Mouse (Mus musculus) stomach, embryonic 15.5 days (tissue): ENCODE measurements around the gene Ptprn2. TPM values are rescaled to one million over a fixed set of nuclear protein-coding genes. Genes with fewer than 3 reads are reported as not detected.

Experiments
- ATAC-seq: fragments of 200-750 bp; cut with Nextera tagmentation; 2 replicates; pipeline ENCODE4 v1.8.0; 2017; ENCODE audit warnings: low read depth, moderate number of reproducible peaks, moderate TSS enrichment; ENCODE audit not compliant: insufficient read depth, low FRiP score
- H3K27ac ChIP-seq: fragments of 300-500 bp; sonication (generic); 2 replicates; pipeline ENCODE4 v1.5.1; 2015; ENCODE audit warnings: mild to moderate bottlenecking, inconsistent platforms
- H3K27me3 ChIP-seq: fragments of 300-500 bp; sonication (generic); replicated peaks from 2 replicates; pipeline ENCODE4 v1.6.1; 2015; ENCODE audit warnings: inconsistent platforms
- H3K36me3 ChIP-seq: fragments of 300-500 bp; sonication (generic); 2 replicates; pipeline ENCODE4 v1.6.1; 2015; ENCODE audit warnings: inconsistent platforms
- H3K4me1 ChIP-seq: fragments of 300-500 bp; sonication (generic); 2 replicates; pipeline ENCODE4 v1.6.1; 2015; ENCODE audit warnings: inconsistent platforms
- H3K4me2 ChIP-seq: fragments of 300-500 bp; sonication (generic); 2 replicates; pipeline ENCODE4 v1.6.1; 2015; ENCODE audit warnings: mild to moderate bottlenecking, inconsistent platforms
- H3K4me3 ChIP-seq: fragments of 300-500 bp; sonication (generic); replicated peaks from 2 replicates; pipeline ENCODE4 v1.5.1; 2015; ENCODE audit warnings: inconsistent platforms
- H3K9ac ChIP-seq: fragments of 300-500 bp; sonication (generic); 2 replicates; pipeline ENCODE4 v1.6.1; 2015; ENCODE audit warnings: inconsistent platforms
- H3K9me3 ChIP-seq: fragments of 300-500 bp; sonication (generic); 2 replicates; pipeline ENCODE4 v1.6.1; 2016; ENCODE audit warnings: inconsistent platforms
- WGBS: fragments of 180-500 bp; shearing (Covaris S2); methylation state at CpG from one replicate; pipeline ENCODE4 v1.1.7; 2015; 5-methylcytosine and 5-hydroxymethylcytosine counted together
- polyA plus RNA-seq: library from polyadenylated mRNA; unstranded; fragments of >200 nt; fragmentation: Nextera tagmentation; extraction: Ambion mirVana; gene quantifications from 2 replicates; pipeline ENCODE4 v1.2.1, GENCODE M21; 2015

Gene Ptprn2
- 3.7 and 4.7 TPM in 2 replicates for polyA plus RNA-seq

GRCm38 (mm10) chr12:116485591-116486403 lies at the start of gene Ptprn2:
Gene Ptprn2 (plus strand): TSS chr12:116485720.
- Histone ChIP-seq H3K9ac (no peak within 1 kb of the TSS), H3K36me3 (no peaks in the 10 kb centered on the region), H3K4me2 (peak within 1 kb of the TSS; percentile 99), H3K9me3 (no peaks in the 10 kb centered on the region), H3K4me1 (0 out of 2 replicates have a peak, but pooled peaks cover 9% of the 10 kb centered on the region), H3K4me3 (peak within 1 kb of the TSS; percentile 62), H3K27ac (peak within 1 kb of the TSS; percentile 64; the same call in 1 of the 2 replicates), H3K27me3 (peaks cover 7% of the 10 kb centered on the region; the same call in 1 of the 2 replicates)
- peak; percentile 86 for ATAC-seq
- WGBS = under 1% methylated on average over 73 of the region's 86 CpGs

GRCm38 (mm10) chr12:116436125-116436524 lies 49.4 kb upstream of the Ptprn2 start:
- H3K9me3 ChIP-seq = no peaks in the 10 kb centered on the region
- WGBS = 87% methylated on average over 3 of the region's 3 CpGs
- no peaks in the 10 kb centered on the region for H3K4me1 ChIP-seq
- no peak overlapping the region for H3K4me2 ChIP-seq
- H3K4me3 ChIP-seq = no peak overlapping the region
- no peak overlapping the region for H3K27ac ChIP-seq
- peaks cover 26% of the 10 kb centered on the region for H3K36me3 ChIP-seq
- no peak for ATAC-seq
- no peak overlapping the region for H3K9ac ChIP-seq
- H3K27me3 ChIP-seq = no peaks in the 10 kb centered on the region

GRCm38 (mm10) chr12:116438591-116438990 lies 46.9 kb upstream of the Ptprn2 start:
- no peak for ATAC-seq

GRCm38 (mm10) chr12:116442184-116442583 lies 43.3 kb upstream of the Ptprn2 start:
- H3K27me3 ChIP-seq = no peaks in the 10 kb centered on the region
- H3K9ac ChIP-seq = no peak overlapping the region
- ATAC-seq = no peak
- no peak overlapping the region for H3K4me3 ChIP-seq
- no peak overlapping the region for H3K27ac ChIP-seq
- WGBS = 76% methylated on average over 3 of the region's 3 CpGs
- H3K4me1 ChIP-seq = no peaks in the 10 kb centered on the region
- no peak overlapping the region for H3K4me2 ChIP-seq
- H3K36me3 ChIP-seq = peaks cover 21% of the 10 kb centered on the region
- no peaks in the 10 kb centered on the region for H3K9me3 ChIP-seq

More at GRCm38 (mm10) chr12:116438591-116438990, 46.9 kb upstream of the Ptprn2 start:
- no peak overlapping the region for H3K4me2 ChIP-seq
- H3K4me3 ChIP-seq = no peak overlapping the region
- H3K4me1 ChIP-seq = no peaks in the 10 kb centered on the region
- WGBS = 86% methylated on average over 5 of the region's 5 CpGs
- no peaks in the 10 kb centered on the region for H3K27me3 ChIP-seq
- peaks cover 28% of the 10 kb centered on the region for H3K36me3 ChIP-seq
- H3K9me3 ChIP-seq = no peaks in the 10 kb centered on the region
- H3K27ac ChIP-seq = no peak overlapping the region
- H3K9ac ChIP-seq = no peak overlapping the region

GRCm38 (mm10) chr12:116449536-116449935 lies 36.0 kb upstream of the Ptprn2 start:
- Histone ChIP-seq H3K27me3 (no peaks in the 10 kb centered on the region), H3K9ac (no peak overlapping the region), H3K4me2 (no peak overlapping the region), H3K27ac (no peak overlapping the region), H3K36me3 (peaks cover 13% of the 10 kb centered on the region; the same call in 1 of the 2 replicates), H3K4me1 (no peaks in the 10 kb centered on the region), H3K9me3 (no peaks in the 10 kb centered on the region), H3K4me3 (no peak overlapping the region)
- ATAC-seq = peak; percentile 60; the same call in 1 of the 2 replicates
- WGBS = 96% methylated on average over 2 of the region's 2 CpGs

GRCm38 (mm10) chr12:116460379-116461065 lies 25.0 kb upstream of the Ptprn2 start:
- H3K4me1 ChIP-seq = no peaks in the 10 kb centered on the region

GRCm38 (mm10) chr12:116467030-116467429 lies 18.5 kb upstream of the Ptprn2 start:
- H3K9ac ChIP-seq = no peak overlapping the region
- ATAC-seq = peak; percentile 76
- H3K4me2 ChIP-seq = no peak overlapping the region
- no peak overlapping the region for H3K27ac ChIP-seq
- H3K36me3 ChIP-seq = no peaks in the 10 kb centered on the region
- H3K27me3 ChIP-seq = no peaks in the 10 kb centered on the region
- no peaks in the 10 kb centered on the region for H3K9me3 ChIP-seq
- 88% methylated on average over 5 of the region's 5 CpGs for WGBS
- H3K4me1 ChIP-seq = no peaks in the 10 kb centered on the region
- H3K4me3 ChIP-seq = no peak overlapping the region

More at GRCm38 (mm10) chr12:116460379-116461065, 25.0 kb upstream of the Ptprn2 start:
- H3K9ac ChIP-seq = no peak overlapping the region
- ATAC-seq = no peak
- no peak overlapping the region for H3K27ac ChIP-seq
- 0 out of 2 replicates have a peak, but pooled peaks cover 12% of the 10 kb centered on the region for H3K36me3 ChIP-seq
- H3K27me3 ChIP-seq = no peaks in the 10 kb centered on the region
- H3K9me3 ChIP-seq = no peaks in the 10 kb centered on the region
- H3K4me2 ChIP-seq = no peak overlapping the region
- 88% methylated on average over 6 of the region's 6 CpGs for WGBS
- H3K4me3 ChIP-seq = no peak overlapping the region

GRCm38 (mm10) chr12:116468348-116468747 lies 17.2 kb upstream of the Ptprn2 start:
- Histone ChIP-seq H3K27me3 (no peaks in the 10 kb centered on the region), H3K4me1 (no peaks in the 10 kb centered on the region), H3K36me3 (no peaks in the 10 kb centered on the region), H3K4me2 (no peak overlapping the region), H3K9ac (no peak overlapping the region), H3K27ac (no peak overlapping the region), H3K4me3 (no peak overlapping the region), H3K9me3 (no peaks in the 10 kb centered on the region)
- 83% methylated on average over 1 of the region's 1 CpGs for WGBS
- no peak for ATAC-seq

GRCm38 (mm10) chr12:116469096-116469495 lies 16.4 kb upstream of the Ptprn2 start:
- Histone ChIP-seq H3K9ac (no peak overlapping the region), H3K4me2 (no peak overlapping the region), H3K36me3 (no peaks in the 10 kb centered on the region), H3K27ac (no peak overlapping the region), H3K4me3 (no peak overlapping the region), H3K27me3 (no peaks in the 10 kb centered on the region), H3K4me1 (no peaks in the 10 kb centered on the region), H3K9me3 (no peaks in the 10 kb centered on the region)
- WGBS = 86% methylated on average over 3 of the region's 3 CpGs
- no peak for ATAC-seq

GRCm38 (mm10) chr12:116473264-116473663 lies 12.3 kb upstream of the Ptprn2 start:
- H3K36me3 ChIP-seq = no peaks in the 10 kb centered on the region
- no peak overlapping the region for H3K9ac ChIP-seq

GRCm38 (mm10) chr12:116473761-116474160 lies 11.8 kb upstream of the Ptprn2 start:
- ATAC-seq = no peak
- Histone ChIP-seq H3K4me1 (no peaks in the 10 kb centered on the region), H3K4me2 (no peak overlapping the region), H3K9ac (no peak overlapping the region), H3K27me3 (no peaks in the 10 kb centered on the region), H3K27ac (no peak overlapping the region), H3K4me3 (no peak overlapping the region), H3K9me3 (no peaks in the 10 kb centered on the region), H3K36me3 (no peaks in the 10 kb centered on the region)

More at GRCm38 (mm10) chr12:116473264-116473663, 12.3 kb upstream of the Ptprn2 start:
- WGBS = 72% methylated on average over 2 of the region's 2 CpGs
- Histone ChIP-seq H3K4me2 (no peak overlapping the region), H3K27me3 (no peaks in the 10 kb centered on the region), H3K27ac (no peak overlapping the region), H3K9me3 (no peaks in the 10 kb centered on the region), H3K4me3 (no peak overlapping the region), H3K4me1 (no peaks in the 10 kb centered on the region)
- no peak for ATAC-seq

GRCm38 (mm10) chr12:116474676-116475075 lies 10.8 kb upstream of the Ptprn2 start:
- no peaks in the 10 kb centered on the region for H3K4me1 ChIP-seq
- H3K9me3 ChIP-seq = no peaks in the 10 kb centered on the region
- no peaks in the 10 kb centered on the region for H3K36me3 ChIP-seq
- H3K27ac ChIP-seq = no peak overlapping the region
- no peak overlapping the region for H3K4me3 ChIP-seq
- no peak overlapping the region for H3K4me2 ChIP-seq
- no peak for ATAC-seq
- H3K9ac ChIP-seq = no peak overlapping the region
- H3K27me3 ChIP-seq = no peaks in the 10 kb centered on the region
- 55% methylated on average over 3 of the region's 3 CpGs for WGBS
